Mouse (Mus musculus) natural killer cell, adult 2 months (primary cell): Measurements from ENCODE around the gene Shc3.

Source experiments
- DNase-seq, 2 experiments: peaks; one replicate each; pipeline ENCODE4 v3.0.0; 2022; ENCODE audit warnings: low spot score in 2 of 2

Gene Shc3

GRCm38 (mm10) chr13:51480341-51481011 is 88.7 kb downstream of the Shc3 start:
- DNase-seq = no peak

GRCm38 (mm10) chr13:51479826-51480225 is 89.4 kb downstream of the Shc3 start:
- no peak for DNase-seq

GRCm38 (mm10) chr13:51476991-51477390 is 92.2 kb downstream of the Shc3 start:
- no peak for DNase-seq

- DNase-seq = no peak
Measured at GRCm38 (mm10) chr13:51468697-51469250, 100.4 kb downstream of the Shc3 start.

GRCm38 (mm10) chr13:51466117-51466841 is 102.9 kb downstream of the Shc3 start:
- DNase-seq = no peak

GRCm38 (mm10) chr13:51464294-51464693 is 104.9 kb downstream of the Shc3 start:
- no peak for DNase-seq

- DNase-seq = no peak
Measured at GRCm38 (mm10) chr13:51456190-51456878, 112.9 kb downstream of the Shc3 start.

- DNase-seq = no peak
Measured at GRCm38 (mm10) chr13:51446550-51446949, 122.7 kb downstream of the Shc3 start.

GRCm38 (mm10) chr13:51442922-51443321 is 126.3 kb downstream of the Shc3 start:
- no peak for DNase-seq

GRCm38 (mm10) chr13:51437105-51438085 is 131.8 kb downstream of the Shc3 start:
- DNase-seq = no peak

GRCm38 (mm10) chr13:51435146-51435545 is 134.1 kb downstream of the Shc3 start:
- DNase-seq = no peak

GRCm38 (mm10) chr13:51434460-51434859 is 134.8 kb downstream of the Shc3 start:
- no peak for DNase-seq

- DNase-seq = no peak
Measured at GRCm38 (mm10) chr13:51433371-51433770, 135.8 kb downstream of the Shc3 start.

- no peak for DNase-seq
Measured at GRCm38 (mm10) chr13:51425662-51426443, 143.4 kb downstream of the Shc3 start.

- peak in 1 of 2 experiments; percentile 56 for DNase-seq
Measured at GRCm38 (mm10) chr13:51424647-51425046, 144.6 kb downstream of the Shc3 start.

GRCm38 (mm10) chr13:51423647-51424046 is 145.6 kb downstream of the Shc3 start:
- DNase-seq = no peak

GRCm38 (mm10) chr13:51420861-51421260 is 148.4 kb downstream of the Shc3 start:
- no peak for DNase-seq

GRCm38 (mm10) chr13:51419501-51419900 is 149.7 kb downstream of the Shc3 start:
- no peak for DNase-seq

- DNase-seq = no peak
Measured at GRCm38 (mm10) chr13:51418942-51419451, 150.2 kb downstream of the Shc3 start.

GRCm38 (mm10) chr13:51418268-51418941 is 150.8 kb downstream of the Shc3 start:
- peak; percentile 58 to 79 for DNase-seq
